Mouse (Mus musculus) right cerebral cortex, postnatal 4 days (tissue): Measurements from ENCODE around the gene Ano2.

Experiments used
- DNase-seq: peaks from one replicate; pipeline ENCODE4 v3.0.0-alpha.2; 2022

Gene Ano2

DNA sequence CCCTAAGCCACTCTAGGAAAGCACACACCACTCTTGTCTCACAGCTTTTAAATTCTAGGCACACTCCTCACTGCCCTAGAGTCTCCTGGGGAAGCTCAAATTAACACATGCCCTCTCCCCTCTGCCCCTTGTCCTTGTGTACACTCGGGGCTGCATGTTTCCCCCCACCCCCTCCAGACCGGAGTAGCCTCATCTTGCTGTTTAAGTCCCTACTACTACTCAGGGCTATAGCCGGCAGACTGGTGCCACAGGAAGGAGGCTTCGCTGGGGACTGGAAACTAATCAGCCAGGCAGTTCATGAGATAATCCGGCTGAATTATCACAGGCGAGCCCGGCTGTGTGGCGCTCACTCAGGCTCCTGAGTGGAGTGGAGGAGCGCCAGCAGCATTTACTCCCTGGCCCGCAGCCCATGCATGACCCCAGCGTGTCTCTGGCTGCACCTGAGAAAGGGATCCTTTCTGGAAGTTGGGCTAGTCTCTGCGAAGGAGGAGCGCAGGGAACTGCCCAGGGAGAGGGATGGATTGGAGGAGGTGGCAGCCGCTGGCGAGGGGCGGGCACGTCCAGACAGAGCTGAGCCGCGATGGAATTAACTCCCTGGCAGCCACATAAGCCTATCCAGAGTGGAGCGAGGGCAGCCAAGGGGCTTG is at the start of gene Ano2:
Gene Ano2 (plus strand): TSS at position 363 of the 647 bp plus-strand sequence.
- DNase-seq: peak; percentile 16

DNA sequence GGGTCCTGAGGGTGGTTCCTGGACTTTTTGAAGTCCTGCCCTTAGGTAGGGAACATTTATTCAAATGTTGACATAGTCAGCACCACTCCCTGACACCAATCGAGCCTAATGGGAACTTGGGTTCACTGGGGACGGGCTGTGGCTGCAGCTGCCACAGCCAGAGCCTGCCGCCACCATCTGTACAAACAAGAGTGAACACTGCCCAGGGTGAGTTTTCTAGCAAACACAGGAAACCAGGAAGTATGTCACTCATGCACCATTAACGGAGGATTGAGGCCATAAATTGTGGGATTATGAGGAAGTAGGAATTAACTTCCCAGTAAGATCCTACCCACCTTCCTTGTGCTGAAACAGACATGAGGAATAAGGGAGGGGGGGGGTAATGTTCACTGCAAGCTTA is 49.7 kb upstream of the Ano2 start:
- no peak for DNase-seq

DNA sequence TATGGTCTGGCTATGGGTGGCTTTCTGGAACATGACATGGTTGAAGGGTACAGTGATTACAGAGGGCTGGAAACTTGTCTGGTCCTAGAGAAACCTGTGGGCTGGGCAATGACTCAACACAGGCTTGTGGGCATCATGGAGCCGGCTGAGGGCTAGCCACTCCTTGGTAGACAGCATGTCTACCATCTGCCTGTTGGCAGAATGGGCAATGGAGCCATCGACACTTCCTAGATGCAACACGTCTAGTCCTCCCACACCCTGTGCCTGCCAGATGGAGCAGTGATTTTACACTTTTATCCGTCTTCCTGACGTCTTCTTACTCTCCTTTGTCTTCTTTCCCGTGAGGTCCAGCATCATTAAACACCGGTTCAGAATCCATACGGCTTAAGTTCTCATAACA is 49.1 kb upstream of the Ano2 start:
- no peak for DNase-seq

DNA sequence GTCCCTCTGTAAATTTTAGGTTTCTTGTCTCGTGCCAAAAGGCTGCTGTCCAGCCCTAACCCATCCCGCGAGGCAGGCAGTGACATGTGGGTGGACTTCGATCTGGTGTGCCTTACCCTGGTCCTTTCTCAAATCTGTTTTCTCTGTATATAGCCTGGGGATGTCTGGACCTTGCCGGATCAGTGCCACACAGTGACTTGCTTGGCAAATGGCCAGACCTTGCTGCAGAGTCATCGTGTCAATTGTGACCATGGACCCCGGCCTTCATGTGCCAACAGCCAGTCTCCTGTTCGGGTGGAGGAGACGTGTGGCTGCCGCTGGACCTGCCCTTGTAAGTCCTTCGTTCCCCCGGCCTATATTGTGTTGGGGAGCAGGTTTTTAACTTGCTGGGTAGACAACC is 41.3 kb upstream of the Ano2 start:
- no peak for DNase-seq

DNA sequence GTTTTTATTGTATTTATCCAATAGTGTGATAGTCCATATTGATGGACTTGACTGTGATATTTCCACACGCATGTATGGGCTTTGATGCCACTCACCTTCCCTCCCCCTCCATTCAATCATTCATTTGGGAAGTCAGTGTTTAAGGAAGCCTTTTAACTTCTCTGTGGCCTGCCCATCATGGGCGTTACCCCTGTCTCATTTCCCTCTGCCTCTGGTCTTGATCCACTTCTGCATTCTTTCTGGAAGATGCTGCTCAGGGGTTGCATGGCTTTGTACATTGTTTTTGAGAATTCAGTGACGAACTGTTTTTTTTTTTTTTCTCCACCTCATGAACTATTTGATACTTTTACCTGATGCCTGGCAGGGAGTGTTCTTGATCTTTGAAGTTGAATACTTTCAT is 38.9 kb upstream of the Ano2 start:
- DNase-seq: no peak

DNA sequence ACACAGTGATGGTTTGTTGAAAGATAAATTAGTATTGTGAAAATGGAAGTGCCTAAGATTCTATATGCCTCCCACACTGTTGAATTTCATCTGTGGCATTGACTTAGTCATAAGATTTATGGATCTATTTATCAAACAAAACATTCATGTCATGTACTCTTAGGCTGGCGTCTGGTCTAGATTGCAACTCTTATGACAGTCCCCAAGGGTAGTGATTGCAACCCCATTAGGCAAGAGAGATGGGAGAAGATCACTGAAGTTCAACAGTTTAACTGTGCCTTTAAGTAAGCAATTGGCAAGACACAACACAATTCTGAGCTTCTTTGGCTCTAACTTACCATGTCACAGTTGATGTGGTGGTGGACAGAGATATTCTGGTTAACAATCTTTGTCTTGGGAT is 36.8 kb upstream of the Ano2 start:
- DNase-seq: no peak

DNA sequence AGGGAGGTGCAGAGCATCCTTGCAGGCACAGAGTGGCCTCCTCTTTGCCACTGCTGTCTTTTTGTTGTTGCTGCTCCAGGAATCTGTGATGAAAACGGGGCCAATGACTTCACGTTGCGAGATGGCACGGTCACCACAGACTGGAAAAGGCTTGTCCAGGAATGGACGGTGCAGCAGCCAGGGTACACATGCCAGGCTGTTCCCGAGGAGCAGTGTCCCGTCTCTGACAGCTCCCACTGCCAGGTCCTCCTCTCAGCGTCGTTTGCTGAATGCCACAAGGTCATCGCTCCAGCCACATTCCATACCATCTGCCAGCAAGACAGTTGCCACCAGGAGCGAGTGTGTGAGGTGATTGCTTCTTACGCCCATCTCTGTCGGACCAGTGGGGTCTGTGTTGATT is 33.3 kb upstream of the Ano2 start:
- DNase-seq: no peak

DNA sequence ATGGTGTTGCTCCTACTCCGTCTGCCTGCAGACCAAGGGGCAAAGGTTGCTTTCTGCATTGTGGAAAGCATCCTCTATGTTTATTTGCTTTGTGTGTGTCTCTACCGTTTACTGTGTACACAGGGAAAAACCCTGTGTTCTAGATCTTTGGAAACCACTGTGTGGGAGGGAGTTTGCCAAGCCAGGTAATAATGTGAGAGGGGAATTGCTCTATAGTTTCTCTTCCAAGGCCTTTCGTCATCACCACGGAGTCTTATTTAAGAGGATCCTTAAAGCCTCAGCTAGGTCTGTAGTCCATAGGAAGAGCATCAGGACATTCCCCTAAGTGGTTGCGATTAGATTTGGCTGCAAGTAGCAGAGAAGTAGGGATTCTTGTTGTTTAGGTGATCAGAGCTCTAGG is 32.3 kb upstream of the Ano2 start:
- no peak for DNase-seq

DNA sequence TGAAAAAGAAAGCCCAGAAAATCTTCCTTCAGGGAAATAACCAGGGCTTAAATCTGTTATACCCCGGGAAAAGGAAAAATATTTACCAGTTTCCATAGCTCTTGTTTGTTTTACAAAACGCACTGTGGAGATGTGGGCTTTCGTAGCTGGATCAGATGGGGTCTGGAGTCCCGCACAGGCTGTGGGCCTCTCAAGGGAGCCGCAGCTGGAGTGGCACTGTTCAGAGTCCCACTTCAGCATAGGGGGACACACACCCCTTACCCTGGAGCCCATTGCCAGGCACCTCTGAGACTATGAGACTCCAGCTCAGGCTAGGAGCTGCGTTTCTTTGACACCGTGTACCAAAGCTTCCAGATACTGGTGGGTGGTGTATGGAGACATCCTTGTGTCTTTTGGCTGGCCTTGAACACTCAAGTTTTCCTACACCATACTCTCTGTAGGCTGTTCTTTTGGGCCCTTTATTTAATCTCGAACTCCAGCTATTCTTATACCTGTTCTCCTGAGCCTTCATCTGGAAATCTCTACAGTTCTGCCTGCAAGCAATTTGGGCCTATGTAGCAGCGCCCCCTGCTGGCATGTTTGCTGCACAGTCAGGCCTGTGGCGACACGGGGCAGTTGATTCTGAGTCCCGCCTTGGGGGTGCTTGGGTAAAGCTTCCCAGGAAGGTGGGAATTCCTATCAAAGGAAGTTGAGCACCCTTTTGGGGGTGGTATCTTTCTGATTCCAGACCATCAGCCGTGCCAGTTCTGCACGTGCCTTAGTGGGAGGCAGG is 28.9 kb upstream of the Ano2 start:
- peak; percentile 83 for DNase-seq

DNA sequence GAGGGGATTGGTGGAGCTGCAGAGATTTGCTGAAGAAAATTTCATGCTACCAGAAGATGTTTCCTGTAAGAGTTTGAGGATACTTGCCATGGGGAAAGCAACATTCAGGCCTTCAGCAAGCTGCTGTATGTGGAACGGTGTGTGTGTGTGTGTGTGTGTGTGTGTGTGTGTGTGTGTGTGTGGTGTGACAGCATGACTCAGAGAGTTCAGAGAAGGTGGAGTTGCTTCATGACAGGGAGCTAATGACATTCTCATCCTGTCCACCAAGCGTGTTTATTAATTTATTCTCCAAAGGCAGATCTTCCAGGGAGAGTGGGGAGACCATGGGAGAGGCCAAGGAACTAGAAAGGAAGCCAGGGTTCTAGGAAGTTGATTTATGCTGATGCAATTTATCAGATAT is 26.3 kb upstream of the Ano2 start:
- DNase-seq: no peak

DNA sequence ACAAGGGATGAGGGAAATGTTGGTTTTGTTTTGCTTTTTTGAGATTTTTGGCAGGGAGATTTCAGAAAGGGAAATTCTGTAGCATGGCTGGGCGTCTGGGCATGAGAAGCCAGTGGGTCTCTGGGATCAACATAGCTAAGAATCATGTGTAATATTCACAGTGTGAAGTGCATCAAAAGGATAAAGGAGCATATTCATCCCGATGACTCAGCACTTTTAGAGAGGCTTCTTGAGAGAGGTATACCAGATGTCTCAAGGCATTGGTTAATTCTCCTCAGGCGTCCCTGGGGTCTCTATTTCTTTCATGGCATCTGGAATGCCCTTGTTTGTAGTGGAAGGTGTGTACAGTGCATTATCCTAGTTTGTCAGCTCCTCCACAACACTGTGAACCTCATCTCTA is 18.4 kb upstream of the Ano2 start:
- DNase-seq: no peak

DNA sequence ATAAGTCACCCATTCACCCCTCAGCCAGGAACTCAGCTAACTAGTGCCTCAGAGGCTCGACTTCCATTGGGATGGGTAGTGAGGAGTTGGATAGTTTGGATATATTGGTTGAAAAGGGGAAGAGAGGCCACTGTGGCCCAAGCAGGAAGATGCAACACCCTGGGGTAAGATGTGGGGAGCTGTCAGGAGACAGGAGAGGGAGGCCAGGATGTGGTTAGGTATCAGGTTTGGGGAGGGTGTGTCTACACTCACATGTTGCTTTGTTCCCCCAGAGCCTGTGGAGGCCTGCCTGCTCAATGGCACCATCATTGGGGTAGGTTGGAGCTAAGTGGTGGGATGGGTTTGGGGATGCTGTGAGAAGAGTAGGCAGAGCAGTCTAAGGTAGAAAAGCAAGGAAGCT is 11.7 kb upstream of the Ano2 start:
- DNase-seq: no peak

DNA sequence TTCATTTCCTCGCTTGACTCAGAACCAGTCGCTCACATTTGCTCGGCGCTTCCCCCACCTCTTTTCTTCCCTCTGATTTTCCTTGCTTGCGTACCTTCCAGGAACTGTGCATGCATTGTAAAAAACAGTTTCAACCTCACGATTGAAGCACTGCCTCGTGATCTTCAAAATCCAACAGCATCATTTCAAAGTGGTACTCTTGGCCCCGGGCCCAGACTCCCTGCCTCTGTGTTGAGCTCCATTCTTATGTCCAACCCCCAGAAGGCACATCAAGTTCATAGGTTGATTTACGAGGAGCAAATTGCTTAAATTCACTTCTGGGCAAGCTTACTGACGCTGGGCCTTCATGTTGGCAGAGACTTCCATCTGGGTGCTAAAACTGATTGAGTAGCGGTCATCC is 9.6 kb upstream of the Ano2 start:
- no peak for DNase-seq

DNA sequence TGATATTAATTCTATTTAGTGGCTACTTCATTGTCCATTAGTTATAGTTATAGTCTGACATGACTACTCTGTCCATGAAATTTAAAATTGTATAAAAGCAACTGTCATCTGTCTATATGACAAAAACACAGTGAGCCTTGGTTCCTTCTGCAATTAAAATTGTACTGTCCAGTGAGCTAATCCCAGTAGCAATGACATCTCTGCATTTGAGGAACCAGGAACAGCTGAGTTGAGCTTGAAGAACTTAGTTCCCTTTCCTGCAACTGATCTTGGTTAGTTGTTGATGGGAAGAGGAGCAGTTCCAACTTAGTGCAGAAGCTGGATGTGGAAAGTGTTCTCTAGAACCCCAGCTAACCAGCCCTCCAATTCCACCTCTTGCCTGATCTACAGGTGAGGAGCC is 4.8 kb upstream of the Ano2 start:
- no peak for DNase-seq

DNA sequence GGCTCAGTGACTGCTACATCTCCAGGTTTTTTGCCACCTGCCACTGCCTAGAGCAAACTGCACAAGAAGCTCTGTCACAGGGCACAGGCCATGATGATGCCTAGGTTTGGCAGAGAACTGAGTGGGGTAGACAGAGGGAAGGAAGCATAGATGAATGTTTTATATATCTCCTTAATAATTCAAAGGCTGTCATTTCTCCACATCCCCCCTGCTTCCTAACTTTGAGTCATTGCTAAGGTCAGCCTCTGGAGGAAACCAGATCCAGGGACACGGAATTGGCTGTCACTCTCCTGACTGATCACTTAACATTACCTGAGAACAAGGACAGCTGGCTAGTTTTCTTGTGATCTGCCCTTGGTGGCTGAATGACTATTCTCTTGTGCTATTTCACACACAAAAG is 2.2 kb upstream of the Ano2 start:
- DNase-seq: no peak

DNA sequence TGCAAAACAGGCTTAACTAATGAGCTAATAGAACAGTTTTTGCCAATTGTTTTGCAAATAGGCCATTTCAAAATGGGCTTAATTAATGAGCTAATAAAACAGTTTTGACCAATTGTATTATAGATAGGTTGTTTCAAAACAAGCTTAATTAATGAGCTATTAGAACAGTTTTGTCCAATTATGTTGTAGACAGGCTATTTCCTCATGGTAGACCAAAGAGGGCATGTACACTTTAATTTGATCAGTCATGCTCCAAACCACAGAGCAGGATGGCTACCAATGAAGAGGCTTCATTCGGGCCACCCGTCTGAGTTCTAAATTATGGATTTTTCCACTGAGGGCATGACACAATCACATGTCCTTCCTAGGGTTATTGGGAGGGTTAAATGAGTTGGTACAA is 10.9 kb downstream of the Ano2 start:
- no peak for DNase-seq

DNA sequence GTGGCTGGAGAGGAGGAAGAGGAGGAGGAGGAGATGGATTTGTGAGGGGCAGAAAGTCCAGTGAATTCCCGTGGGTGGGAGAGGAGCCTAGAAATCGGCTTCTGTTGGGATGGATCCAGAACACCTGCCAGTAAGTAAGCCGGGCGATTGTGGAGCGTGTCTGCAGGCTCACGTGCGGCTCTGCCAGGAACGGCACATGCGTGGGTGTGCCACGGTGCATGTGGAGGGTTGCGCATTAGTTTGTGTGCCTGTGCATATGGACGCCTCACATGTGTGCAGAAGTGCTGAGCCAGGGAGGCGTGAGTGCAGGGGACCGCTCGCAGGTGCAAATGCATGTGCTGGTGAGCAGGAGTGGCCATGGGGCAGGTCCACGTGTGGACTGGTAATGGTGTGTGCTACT is 21.0 kb downstream of the Ano2 start:
- DNase-seq: no peak

DNA sequence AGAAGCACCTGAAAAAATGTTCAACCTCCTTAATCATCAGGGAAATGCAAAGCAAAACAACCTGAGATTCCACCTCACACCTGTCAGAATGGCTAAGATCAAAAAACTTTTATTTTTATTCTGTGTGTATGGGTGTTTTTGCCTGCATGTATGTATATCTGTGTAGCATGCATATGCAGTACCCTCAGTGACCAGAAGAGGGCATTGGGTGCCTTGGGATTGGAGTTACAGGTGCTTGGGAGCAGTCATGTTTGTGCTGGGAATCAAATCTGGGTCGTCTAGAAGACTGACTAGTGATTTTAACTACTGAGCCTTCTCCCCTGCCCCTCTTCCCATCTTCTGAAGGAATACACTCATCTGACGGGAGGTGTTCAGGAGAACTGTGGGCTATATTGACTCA is 36.2 kb downstream of the Ano2 start:
- no peak for DNase-seq

DNA sequence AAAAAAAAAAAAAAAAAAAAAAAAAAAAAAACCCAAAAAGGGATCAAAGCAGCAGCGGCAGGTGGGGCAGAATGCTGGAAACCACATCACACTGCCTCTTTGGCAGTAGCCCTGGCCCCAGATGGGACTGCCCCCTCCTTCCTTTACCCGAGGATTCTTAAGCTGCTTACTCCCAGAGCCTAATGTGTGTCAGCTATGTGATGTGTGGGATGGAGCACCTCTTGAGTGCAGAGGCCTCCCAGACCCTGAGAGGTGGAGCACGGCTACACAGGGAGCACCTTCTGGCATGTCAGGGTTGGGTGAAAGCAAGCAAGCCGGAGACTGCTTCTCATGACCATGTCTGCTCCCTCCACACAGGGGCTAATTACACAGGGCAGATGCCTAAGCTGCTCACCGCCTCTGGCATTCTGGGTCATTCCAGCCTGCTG is 37.3 kb downstream of the Ano2 start:
- no peak for DNase-seq

DNA sequence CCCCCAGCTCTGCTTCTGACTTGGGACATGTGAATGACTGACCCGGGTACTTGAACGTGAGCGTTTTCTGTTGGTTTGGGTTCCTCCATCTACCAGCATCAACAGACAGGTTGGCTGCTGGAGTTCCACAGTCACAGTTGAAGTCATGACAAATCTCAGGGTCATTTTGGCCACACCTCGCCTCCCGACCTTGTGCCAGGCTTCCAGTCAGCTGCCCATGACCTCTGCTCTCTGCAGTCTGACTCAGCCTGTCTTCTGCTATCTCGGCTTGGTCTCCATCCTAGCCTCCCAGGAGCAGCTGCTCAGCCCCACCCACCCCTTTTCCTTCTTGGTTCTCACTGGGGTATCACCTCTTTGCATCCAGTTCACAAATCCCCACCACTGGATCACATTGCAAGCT is 39.3 kb downstream of the Ano2 start:
- no peak for DNase-seq

DNA sequence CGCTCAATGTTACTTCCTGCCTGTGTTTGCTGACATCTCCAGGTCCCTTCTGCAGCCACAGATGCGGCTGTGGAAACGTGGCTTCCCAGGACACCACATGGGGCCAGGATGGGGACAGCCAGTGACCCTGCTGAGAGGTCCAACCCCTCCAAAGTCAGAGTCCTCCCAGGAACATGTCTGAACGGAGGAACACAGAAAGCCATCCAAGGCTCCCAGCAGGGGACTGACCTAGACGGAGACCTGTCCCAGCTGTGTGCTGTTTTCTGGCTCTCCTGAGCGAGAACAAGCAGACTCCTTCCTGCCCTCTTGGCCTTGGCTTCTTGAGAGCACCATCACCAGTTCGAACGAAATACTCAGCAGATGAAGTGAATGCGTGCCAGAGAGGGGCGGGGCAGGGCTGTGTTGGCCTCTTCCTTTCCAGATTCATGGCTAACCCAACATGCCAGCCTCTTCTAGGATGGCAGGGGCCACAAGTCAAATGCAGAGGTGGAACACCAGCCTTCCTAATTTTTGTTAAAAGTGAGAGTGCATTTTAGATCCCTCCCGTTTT is 39.8 kb downstream of the Ano2 start:
- no peak for DNase-seq

DNA sequence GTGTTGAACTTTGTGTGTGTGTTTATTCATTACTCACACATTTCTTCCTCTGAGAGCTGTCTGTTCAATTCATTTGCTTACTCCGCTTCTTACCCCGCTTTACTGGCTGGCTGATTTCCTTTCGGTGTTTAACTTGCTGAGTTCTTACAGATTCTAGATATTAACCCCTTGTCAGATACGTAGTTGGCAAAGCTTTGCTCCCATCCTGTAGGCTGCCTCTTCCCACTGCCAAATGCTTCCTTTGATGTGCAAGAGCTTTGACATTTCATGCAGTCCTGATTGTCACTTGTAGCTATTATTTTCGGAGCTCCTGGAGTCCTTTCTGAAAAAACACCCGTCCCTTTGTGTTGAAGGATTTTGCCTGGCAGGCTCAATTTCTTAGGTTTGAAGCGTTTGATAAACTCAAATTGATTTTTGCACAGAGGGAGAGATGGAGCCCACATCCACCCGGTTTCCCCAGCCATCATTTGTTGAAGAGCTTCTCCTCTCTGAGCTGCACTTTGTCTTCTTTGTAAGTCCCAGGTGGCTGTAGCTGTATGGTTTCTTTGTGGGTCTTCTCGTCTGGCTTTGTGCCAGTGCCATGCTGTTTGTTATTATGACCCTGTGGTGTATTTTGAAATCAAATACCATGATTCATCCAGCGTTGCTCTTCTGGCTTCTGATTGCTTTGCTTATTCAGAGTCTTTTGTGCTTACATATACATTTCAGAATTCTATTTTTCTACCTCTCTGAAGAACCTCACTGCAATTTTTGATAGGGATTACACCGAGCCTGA is 47.5 kb downstream of the Ano2 start:
- no peak for DNase-seq

DNA sequence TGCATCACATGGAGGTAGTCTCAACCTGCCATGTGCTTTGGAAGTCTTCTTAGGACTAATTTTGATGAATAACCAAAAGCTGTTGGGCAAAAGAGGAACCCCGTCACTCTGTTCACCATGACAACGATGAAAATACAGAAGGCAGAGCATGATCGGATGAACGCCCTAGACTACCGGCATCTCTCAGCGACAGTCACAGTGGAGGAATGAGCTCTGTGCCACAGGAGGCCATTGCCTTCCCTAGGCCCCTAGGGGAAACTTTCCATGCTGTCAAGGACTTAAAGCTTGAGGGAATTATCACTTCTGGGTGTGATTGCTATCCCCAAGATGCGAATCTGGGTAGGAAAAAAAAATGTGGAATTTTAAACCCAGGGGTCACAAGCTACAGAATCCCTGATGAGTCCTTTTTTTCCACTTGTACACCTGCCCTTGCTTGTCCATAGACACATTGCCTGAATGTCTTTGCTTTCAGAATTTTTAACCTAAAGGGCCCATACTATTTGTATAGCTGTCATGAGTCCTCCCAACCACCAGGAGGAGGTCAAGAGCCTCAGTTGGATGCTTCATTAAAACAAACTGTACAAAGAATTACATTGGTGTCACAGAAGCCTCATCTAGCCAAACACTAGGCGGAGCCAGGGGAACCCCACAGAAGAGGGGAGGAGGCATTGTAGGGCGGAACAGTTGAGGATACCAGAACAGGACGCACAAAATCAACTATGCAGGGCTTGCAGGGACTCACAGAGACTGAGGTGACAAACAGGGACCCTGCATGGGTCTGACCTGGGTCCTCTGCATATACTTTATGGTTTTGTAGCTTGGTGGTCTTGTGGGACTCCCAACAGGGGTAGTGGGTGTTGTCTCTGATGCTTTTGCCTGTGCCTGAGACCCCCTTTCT is 53.2 kb downstream of the Ano2 start:
- no peak for DNase-seq
